Mouse (Mus musculus): ENCODE measurements around the gene Dpyd.

DNA sequence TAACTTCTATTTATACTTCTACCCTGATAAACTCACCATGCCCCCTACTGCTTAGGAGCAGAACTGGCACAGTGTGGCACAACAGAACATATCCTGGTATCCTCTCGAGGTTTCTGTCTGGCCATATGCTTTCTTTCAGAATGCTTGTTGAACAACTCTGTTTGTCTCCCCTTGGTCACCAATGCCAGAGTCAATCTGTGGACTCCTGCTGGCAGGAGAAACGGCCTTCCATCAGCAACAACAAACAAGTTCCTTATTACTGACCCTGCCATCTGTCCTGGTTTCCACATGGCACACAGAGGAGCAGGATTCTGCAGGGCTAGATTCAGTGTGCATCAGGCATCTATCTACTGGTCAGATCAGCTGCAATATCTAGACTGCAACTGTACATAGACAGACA is 807.0 kb downstream of the Dpyd start:
- TF ChIP-seq CTCF (IDR thresholded peaks at IDR 0.05; ENCODE audit: extremely low read depth, insufficient read depth, low read length) (no peak), POLR2A (IDR thresholded peaks at IDR 0.05; ENCODE audit: extremely low read depth, insufficient read depth, low read length) (no peak)
